Mouse (Mus musculus) monocyte, adult 2 months (primary cell): ENCODE results near the gene Micu1.
"Not testable (repeated sequence)": the region's sequence is repeated elsewhere in the genome, so short reads cannot be mapped to it uniquely, and the experiment has no call there.

Experiments
- DNase-seq, 2 experiments: peaks; one replicate each; pipeline ENCODE4 v3.0.0; 2022; ENCODE audit warnings: low spot score in 2 of 2, low read depth in 1 of 2

Micu1 gene

DNA sequence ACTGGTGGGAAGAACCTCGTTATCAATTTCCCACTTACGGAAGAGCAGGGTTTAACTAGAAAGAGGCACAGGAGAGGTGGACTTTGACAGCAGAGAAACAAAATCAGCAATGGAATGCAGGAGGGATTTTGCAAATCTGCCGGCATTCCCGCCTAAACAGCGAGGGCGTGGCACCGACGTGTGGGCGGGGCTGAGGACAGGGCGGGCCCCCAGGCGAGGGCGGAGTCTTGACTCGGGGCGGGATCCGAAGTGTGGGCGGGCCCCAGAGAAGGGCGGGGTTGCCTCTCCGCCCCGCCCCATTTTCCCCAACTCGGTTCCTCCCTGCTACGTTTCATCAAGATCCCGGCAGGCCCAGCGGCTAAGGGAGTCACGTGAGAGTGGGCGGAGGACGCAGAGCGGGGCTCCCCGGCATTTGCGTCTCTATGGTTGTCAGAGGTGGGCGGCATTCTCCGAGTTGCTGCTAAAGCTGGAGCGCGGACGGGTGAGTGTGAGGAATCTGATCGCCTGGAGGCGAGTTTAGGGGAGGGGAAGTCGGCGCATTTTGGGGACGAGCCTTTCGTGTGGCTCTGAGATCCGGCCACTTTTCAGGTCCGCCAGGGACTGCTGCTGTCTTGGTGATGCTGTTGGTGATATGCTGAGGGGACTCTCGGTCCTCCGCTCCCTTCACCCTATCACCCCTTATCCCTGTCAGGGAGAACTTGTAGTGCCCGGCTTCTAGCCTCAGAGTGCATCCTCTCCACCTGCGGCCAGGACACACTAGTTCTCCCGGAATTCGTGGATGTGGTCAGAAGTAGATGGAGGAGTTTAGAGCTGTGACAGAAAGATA, at the start of gene Micu1:
Micu1 (plus strand) TSS at position 271 of the 826 bp plus-strand sequence.
- peak; percentile 89 to 90 for DNase-seq

GRCm38 (mm10) chr10:59656799-59657198, 45.5 kb upstream of the Micu1 start:
- DNase-seq: no peak

DNA sequence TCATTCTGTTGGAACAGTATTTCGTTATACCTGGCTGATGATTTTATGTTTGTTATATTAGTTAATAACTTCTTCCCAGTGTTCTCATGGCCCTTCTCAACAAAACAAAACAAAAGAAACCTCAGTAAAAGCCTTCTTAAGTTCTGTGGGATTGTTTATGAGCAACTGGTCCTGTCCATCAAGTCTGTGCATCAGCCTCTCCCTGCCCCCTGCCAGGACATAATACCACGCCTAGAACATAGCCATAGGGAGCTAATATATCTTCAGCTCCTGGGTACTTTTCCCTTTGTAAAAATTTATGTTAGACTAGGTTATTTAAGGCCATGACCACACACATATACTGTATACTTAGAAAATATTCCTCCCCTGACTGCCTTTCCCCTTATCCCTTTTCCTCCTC, 37.5 kb upstream of the Micu1 start:
- no peak for DNase-seq

DNA sequence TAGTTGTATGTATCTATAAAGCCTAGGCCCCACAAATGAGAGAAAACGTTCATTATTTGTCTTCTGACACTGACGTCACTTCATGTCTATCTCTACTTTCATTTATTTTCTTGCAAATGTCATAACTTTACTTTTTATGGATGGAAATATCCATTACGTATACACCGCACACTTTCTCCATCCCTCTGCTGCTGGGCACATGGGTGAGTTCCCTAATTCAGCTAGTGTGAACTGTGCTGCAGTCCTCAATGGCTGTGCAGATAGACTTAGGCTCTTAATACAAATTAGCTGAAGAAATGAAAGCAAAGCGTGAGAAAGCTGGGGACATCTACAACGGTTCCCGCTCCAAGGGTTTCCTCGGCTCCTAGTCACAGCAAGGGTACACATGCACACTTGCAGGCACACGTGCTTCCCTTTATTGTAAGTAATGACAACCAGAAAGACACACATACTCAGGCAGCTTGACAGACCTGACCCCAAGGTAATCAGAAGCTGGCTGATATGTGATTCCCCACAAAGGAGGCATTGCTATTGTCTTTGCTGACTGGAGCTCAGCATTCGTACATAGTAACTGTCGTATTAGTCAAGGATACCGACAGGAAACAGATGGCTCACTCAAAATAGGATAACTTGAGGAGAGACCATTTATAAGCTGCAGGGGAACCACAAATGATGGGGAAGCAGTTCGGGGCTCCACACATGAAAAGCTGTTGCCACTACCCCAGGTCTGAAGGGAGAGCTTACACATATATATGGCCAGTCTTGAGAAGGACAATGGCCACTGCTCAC, 36.6 kb upstream of the Micu1 start:
- no peak for DNase-seq

GRCm38 (mm10) chr10:59667377-59667776, 34.9 kb upstream of the Micu1 start:
- no peak for DNase-seq

GRCm38 (mm10) chr10:59668491-59668890, 33.8 kb upstream of the Micu1 start:
- no peak for DNase-seq

DNA sequence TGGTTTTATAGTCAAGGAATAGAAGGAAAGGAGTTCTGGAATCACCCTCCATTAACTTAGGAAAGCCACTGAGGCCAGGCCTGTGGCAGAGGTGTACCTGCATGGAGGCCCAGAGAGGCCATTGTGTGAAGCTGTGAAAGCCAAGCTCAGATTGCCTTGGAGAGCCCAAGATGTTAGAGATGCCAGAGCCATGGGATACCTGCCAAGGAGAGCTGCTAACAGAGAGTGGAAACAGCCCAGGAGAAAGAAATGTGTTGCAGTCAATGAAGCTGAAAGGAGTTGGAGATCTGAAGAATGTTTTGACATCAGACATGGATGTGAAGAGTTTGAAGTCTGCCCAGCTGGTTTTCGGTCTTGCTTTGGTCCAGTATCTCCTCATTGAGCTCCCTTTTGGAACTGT, 24.4 kb upstream of the Micu1 start:
- DNase-seq: no peak

GRCm38 (mm10) chr10:59679189-59679588, 23.1 kb upstream of the Micu1 start:
- DNase-seq: no peak

DNA sequence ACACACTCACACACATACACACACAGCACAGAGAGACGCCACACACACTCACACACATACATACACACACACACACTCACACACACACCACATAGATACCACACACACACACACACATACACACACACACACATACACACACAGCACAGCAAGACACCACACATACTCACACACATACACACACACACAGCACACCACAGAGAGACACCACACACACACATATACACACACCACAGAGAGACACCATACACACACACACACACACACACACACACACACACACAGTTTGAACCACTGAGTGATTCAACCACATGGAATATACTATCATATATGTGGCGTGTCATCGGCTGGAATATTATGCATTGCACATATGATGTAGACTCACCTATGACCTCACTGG, 16.7 kb upstream of the Micu1 start:
- not testable (repeated sequence) for DNase-seq

DNA sequence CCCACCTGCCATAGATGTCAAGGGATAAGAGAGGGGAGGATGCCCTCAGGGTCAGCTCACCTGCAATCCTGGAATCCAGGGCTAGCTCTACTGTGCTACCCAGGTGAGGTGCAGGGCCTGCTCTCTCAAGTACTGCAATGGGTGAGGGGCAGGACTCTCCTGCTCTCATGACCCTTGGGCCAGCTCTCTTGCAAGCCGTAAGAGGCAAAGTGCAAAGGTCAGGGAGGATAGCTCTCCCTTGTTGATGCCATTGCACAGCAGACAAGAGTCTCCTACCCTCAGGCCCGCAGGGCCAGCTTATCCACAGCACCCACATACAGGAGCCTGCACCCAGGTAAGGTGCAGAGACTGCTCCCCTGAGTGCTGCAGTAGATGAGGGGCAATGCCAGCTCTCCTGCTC, 15.2 kb upstream of the Micu1 start:
- DNase-seq: no peak

- DNase-seq: no peak
These were observed 12.4 kb upstream of the Micu1 start for GRCm38 (mm10) chr10:59689836-59690235.

- no peak for DNase-seq
These were observed 9.8 kb upstream of the Micu1 start for GRCm38 (mm10) chr10:59692441-59692840.

GRCm38 (mm10) chr10:59694104-59694503, 8.2 kb upstream of the Micu1 start:
- DNase-seq: no peak

DNA sequence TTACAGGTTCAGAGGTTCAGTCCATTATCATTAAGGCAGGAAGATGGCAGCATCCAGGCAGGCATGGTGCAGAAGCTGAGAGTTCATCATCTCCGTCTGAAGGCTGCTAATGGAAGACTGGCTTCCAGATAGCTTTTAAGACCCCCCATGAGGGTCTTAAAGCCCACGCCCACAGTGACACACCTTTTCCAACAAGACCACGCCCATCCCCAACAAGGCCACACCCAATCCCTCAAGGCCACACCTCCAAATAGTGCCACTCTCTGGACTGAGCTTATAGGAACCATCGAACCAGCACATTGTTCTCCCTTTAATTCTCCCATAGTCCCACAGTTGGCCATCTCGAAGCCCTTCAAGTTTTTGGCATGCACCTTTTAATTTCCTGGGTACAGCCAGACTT, 2.8 kb upstream of the Micu1 start:
- no peak for DNase-seq

DNA sequence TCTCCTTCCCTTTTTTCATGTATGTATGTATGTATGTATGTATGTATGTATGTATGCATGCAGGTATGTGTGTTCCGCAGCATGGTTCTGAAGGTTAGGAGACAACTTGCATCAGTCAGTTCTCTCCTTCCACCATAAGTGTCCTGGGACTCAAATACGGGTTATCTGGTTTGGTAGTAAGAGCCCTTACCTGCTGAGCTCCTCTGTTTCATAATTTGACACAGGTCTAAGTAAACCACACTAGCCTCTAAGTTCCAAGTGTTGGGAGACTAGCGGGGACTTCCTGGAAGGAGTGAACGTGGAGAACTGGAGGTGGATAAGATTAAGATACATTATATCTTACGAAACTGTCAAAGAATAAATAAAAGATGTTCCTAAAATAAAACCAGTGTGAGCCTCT, 472 bp upstream of the Micu1 start:
- no peak for DNase-seq

- no peak for DNase-seq
These were observed 933 bp downstream of the Micu1 start for GRCm38 (mm10) chr10:59703060-59703760.

- no peak for DNase-seq
These were observed 4.8 kb downstream of the Micu1 start for GRCm38 (mm10) chr10:59706991-59707546.

- DNase-seq: no peak
These were observed 5.3 kb downstream of the Micu1 start for GRCm38 (mm10) chr10:59707595-59707994.

DNA sequence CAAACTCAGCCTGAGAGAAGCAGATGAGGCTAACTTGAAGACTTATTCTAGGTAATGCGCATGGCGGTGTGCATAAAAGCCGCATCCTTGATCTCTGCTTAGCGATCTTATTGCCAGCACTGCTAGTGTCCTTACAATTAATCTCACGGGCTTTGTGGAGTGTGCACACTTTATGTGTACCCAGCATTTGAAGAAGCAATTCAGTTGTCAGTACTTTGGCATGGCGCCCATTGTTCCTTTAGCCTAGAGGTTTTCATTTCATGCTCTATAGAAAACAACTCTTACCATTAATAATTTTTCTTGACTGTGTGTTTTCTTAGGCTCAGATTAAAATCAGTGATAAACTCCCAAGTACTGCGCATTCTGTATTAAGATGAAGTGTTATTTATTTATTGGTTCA, 7.0 kb downstream of the Micu1 start:
- no peak for DNase-seq

- peak in 1 of 2 experiments; percentile 62 for DNase-seq
These were observed 8.0 kb downstream of the Micu1 start for GRCm38 (mm10) chr10:59710246-59710645.

- DNase-seq: no peak
These were observed 9.8 kb downstream of the Micu1 start for GRCm38 (mm10) chr10:59712062-59712461.
